Mouse (Mus musculus): ENCODE results near the gene Tlr4. TPM values are rescaled to one million over a fixed set of nuclear protein-coding genes. Genes with fewer than 3 reads are reported as not detected.

Tlr4 gene
- polyA plus RNA-seq, 1 experiment from 2014 or later, result 1.9 TPM

DNA sequence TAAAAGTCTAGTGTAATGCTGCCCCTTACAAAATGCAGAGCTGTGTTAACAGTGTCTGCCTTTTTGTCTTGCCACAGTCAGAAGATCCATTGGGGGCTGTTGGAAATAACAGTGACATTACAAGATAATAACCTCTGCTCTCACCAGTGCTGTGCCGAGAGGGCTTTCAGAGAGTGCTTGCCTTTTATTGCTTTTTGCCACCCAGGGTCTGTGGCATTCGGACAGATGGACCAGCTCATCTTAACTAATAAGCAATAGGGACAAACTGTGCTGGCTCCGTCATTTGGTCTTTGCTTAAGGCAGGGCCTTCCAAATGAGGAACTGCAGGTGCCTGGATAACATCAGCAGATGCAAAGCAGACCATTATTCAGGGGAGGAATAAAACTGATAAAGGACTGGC lies 147.5 kb downstream of the Tlr4 start:
- Histone ChIP-seq H3K4me1 (replicated peaks; ENCODE audit: control insufficient read depth, insufficient read depth, low read length) (no peaks in the 10 kb centered on the region), H3K9ac (ENCODE audit: low read depth, low read length) (no peak overlapping the region), H3K27me3 (replicated peaks; ENCODE audit: control insufficient read depth, insufficient read depth, low read length) (no peaks in the 10 kb centered on the region), H3K9me3 (ENCODE audit: control insufficient read depth, low read length) (no peaks in the 10 kb centered on the region), H3K4me2 (no peak overlapping the region), H3K4me3 (ENCODE audit: low read depth, low read length) (no peak overlapping the region), H3K27ac (ENCODE audit: low read depth, low read length) (no peak overlapping the region), H3K36me3 (ENCODE audit: control insufficient read depth, insufficient read depth, low read length) (no peaks in the 10 kb centered on the region)
- WGBS, result 61% methylated on average over 3 of the region's 3 CpGs
- DNase-seq (ENCODE audit: low spot score), result no peak
- no peak for ATAC-seq (replicated peaks; ENCODE audit: low FRiP score)
